Mouse (Mus musculus): ENCODE measurements around the gene Ano8.

DNA sequence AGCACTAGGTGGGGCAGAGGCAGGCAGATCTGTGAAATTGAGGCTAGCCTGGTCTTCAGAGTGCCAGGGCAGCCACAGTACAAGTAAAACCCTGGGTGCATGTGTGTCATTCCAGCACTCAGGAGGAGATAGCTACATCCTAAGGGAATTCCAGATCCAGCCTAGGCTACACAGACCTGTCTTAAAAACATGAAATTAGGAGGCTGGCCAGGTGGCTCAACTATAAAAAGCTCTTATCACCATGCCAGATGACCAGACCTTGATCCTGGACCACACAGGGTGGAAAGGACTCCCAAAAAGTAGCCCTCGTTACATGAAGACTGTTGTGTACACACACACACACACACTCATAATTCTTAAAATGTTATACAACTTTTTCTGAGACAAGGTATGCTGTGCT lies 17.8 kb downstream of the Ano8 start:
- TF ChIP-seq CTCF (IDR thresholded peaks at IDR 0.05; ENCODE audit: low read depth, low read length) (no peak), TAL1 (conservative IDR thresholded peaks at IDR 0.05; ENCODE audit: low read depth, low read length) (no peak), GATA1 (IDR thresholded peaks at IDR 0.05; ENCODE audit: borderline replicate concordance, low read length) (no peak)

Measured in G1E (cell line).